Mouse (Mus musculus): Measurements from ENCODE around the gene Amigo3.

GRCm38 (mm10) chr9:108073141-108073930 is 20.4 kb downstream of the Amigo3 start:
- TF ChIP-seq POLR2A (IDR thresholded peaks at IDR 0.05; ENCODE audit: low read depth, low read length) (no peak), CTCF (conservative IDR thresholded peaks at IDR 0.05; ENCODE audit: insufficient read depth, insufficient read length, low read depth, low read length) (no peak)
